In the genomic region with DNA sequence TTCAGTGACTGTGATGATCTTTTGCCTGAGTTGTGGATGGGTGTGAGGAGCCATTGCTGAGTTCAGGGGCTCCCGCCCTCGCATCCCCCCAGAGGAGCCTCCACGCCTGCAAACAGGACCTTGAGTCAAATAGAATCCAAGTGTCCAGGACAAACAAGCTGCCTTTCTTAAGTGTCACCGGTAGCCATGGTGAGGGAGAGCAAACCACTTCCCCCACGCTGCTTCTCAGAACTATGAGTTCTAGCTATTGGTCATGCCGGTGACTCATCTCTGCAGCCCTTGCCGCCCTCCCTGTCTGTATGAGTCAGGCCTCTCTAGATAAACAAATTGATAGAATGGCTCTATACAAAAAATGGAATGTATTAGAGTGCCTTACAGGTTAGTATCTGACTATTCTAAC, we compare ENCODE assay signal across 12 mouse cellular contexts. TPM values are rescaled to one million over a fixed set of nuclear protein-coding genes. Genes with fewer than 3 reads are reported as not detected.
DNase-seq lines count a peak whose midpoint lies in the region; ATAC-seq lines count a peak whose summit lies in the region.
"Had no signal": no experiment of that assay in that cellular context is flagged by ENCODE, and none has a peak within 500 bp of the region (broad histone marks: within the 10 kb centered on the region; RNA-seq: fewer than 3 reads in every experiment).

No protein-coding gene starts in this region.

- peaks cover 7% of the 10 kb centered on the region for H3K9me3 ChIP-seq in embryonic facial prominence, embryonic 10.5 days
- H3K9me3 ChIP-seq in forebrain, embryonic 11.5 days (ENCODE audit: control insufficient read depth, low read length): no peaks in the 10 kb centered on the region; the same call in 1 of the 2 replicates

- ATAC-seq in forebrain, embryonic 11.5 days (replicated peaks; ENCODE audit: low FRiP score): no peak

- no peak overlapping the region for H3K27ac ChIP-seq in embryonic facial prominence, embryonic 10.5 days (replicated peaks)
- no peak overlapping the region for H3K27ac ChIP-seq in forebrain, embryonic 11.5 days (ENCODE audit: low read depth, low read length)
- H3K27ac ChIP-seq: liver, embryonic 15.5 days had no signal

- no peak overlapping the region for H3K4me3 ChIP-seq in embryonic facial prominence, embryonic 10.5 days
- H3K4me3 ChIP-seq in forebrain, embryonic 11.5 days (ENCODE audit: low read depth, low read length): no peak overlapping the region
- H3K4me3 ChIP-seq: heart, embryonic 12.5 days; liver, embryonic 15.5 days had no signal

- H3K9ac ChIP-seq in forebrain, embryonic 11.5 days (ENCODE audit: low read length): no peak overlapping the region
- H3K9ac ChIP-seq: heart, embryonic 12.5 days; liver, embryonic 15.5 days had no signal

- no peak overlapping the region for H3K4me2 ChIP-seq in forebrain, embryonic 11.5 days (ENCODE audit: low read depth, low read length, severe bottlenecking)
- H3K4me2 ChIP-seq: heart, embryonic 12.5 days; liver, embryonic 15.5 days had no signal

- DNase-seq in urinary bladder, postnatal 25 days (ENCODE audit: low spot score): peak; percentile 33
- no peak for DNase-seq in urinary bladder, postnatal 4 days (ENCODE audit: low spot score in 2 of 2)
- DNase-seq in adrenal gland, adult 2 months: peak; percentile 86
- peak; percentile 37 for DNase-seq in lung, postnatal 25 days (ENCODE audit: low spot score)
- DNase-seq in embryonic facial prominence, embryonic 10.5 days (ENCODE audit: low spot score): no peak
- no peak for DNase-seq in frontal cortex, adult 2 months (ENCODE audit: extremely low spot score in 1 of 2, low spot score in 1 of 2)
- no peak for DNase-seq in forebrain, embryonic 11.5 days (ENCODE audit: low spot score)
- DNase-seq: cerebellum, postnatal 10 days; kidney, adult 18-20 months; thymus, adult 2 months had no signal

- WGBS in embryonic facial prominence, embryonic 10.5 days: 55% methylated on average over 7 of the region's 7 CpGs
- WGBS in forebrain, embryonic 11.5 days: 61% methylated on average over 7 of the region's 7 CpGs

- peaks cover 98% of the 10 kb centered on the region for H3K27me3 ChIP-seq in embryonic facial prominence, embryonic 10.5 days (replicated peaks; ENCODE audit: low read depth, poor library complexity, severe bottlenecking)
- peaks cover 38% of the 10 kb centered on the region for H3K27me3 ChIP-seq in forebrain, embryonic 11.5 days (ENCODE audit: control insufficient read depth, insufficient read depth, low read length)

- H3K4me1 ChIP-seq in embryonic facial prominence, embryonic 10.5 days: no peaks in the 10 kb centered on the region
- no peaks in the 10 kb centered on the region for H3K4me1 ChIP-seq in forebrain, embryonic 11.5 days (replicated peaks; ENCODE audit: control insufficient read depth, insufficient read depth, low read length)
- H3K4me1 ChIP-seq: heart, embryonic 12.5 days; liver, embryonic 15.5 days had no signal

- no peaks in the 10 kb centered on the region for H3K36me3 ChIP-seq in embryonic facial prominence, embryonic 10.5 days (replicated peaks)
- no peaks in the 10 kb centered on the region for H3K36me3 ChIP-seq in forebrain, embryonic 11.5 days (ENCODE audit: control insufficient read depth, insufficient read depth, low read length)
- H3K36me3 ChIP-seq: heart, embryonic 12.5 days; liver, embryonic 15.5 days had no signal

RNA-seq across cellular contexts. Expression of gene Rasgrf1, which starts 35.3 kb away (rescaled TPM):
- total RNA-seq in adrenal gland, adult 2 months (2021): 10 to 100 TPM; 12.1 to 30.9 TPM
- 7.6 and 10.1 TPM in 2 replicates for polyA plus RNA-seq in adrenal gland, adult 2 months (2012; rRNA removed)
- 0.23 and 0.24 TPM in 2 replicates for polyA plus RNA-seq in embryonic facial prominence, embryonic 10.5 days (2016; fragmentation: Nextera tagmentation; extraction: Ambion mirVana)
- polyA plus RNA-seq in frontal cortex, adult 2 months (2012; rRNA removed): 166 and 173 TPM in 2 replicates
- 0.08 TPM in 1 of 2 replicates, not detected in the other for polyA plus RNA-seq in forebrain, embryonic 11.5 days (2014; fragmentation: Nextera tagmentation; extraction: Ambion mirVana)
- polyA plus RNA-seq: liver, embryonic 15.5 days had no signal

Comparison
In these comparisons a context has a peak if more than half of its experiments do, and no peak if none do; other contexts are left out.
1. DNase-seq: peak in urinary bladder, postnatal 25 days (single experiment), adrenal gland, adult 2 months (single experiment) and lung, postnatal 25 days (single experiment); none in urinary bladder, postnatal 4 days (0 of 2), embryonic facial prominence, embryonic 10.5 days (single experiment), frontal cortex, adult 2 months (0 of 2) and forebrain, embryonic 11.5 days (single experiment).
2. RNA of gene Rasgrf1, which starts 35.3 kb away (polyA plus RNA-seq): 166 to 173 TPM in frontal cortex, adult 2 months; 7.6 to 10.1 TPM in adrenal gland, adult 2 months, 0.23 to 0.24 TPM in embryonic facial prominence, embryonic 10.5 days and 0.08 TPM in forebrain, embryonic 11.5 days; every median in the first group is over 10 times any median in the second.